Mouse (Mus musculus) fat pad, adult 2 months (tissue): ENCODE measurements around the gene Ppp2r2c.

Experiments
- DNase-seq: peaks from one replicate; pipeline ENCODE4 v3.0.0-alpha.2; 2011; ENCODE audit warnings: low read depth, low spot score; ENCODE audit errors: extremely low read depth

The Ppp2r2c gene

DNA sequence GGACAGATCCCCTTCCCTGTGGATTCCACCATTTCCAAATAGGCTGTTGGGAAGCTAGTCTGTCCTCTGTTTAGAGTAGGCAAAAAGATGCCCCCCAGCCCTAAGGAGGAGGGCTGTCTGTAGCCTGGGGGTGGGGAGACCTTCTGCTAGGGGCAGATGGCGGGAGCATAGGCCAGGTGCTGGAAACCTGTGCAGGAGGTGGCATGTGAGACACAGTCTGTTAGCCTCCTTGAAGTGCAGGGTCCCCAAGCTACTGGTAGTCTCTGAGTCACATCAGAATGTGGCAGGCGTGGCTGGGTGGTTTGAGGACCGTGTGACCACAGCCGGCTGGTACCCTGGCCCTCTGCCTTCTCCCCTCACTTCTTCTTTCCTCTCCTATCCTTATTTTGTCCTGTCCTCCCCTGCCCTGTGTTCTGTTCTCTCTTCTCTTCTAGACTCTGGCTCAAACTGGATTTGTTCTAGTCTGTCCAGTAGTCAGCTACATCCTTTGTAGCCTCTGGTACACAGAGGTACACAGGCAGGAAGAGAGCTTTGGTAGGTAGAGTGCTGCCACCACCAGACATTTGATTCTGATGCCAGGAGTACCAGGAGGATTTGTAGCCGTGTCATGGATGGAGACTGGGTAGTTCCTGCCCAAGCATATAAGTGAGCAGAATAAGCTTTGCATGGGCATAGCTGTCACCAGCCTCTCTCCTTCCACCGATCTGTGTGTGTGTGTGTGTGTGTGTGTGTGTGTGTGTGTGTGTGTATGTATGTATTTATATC, 26.5 kb downstream of the Ppp2r2c start:
- DNase-seq = no peak

DNA sequence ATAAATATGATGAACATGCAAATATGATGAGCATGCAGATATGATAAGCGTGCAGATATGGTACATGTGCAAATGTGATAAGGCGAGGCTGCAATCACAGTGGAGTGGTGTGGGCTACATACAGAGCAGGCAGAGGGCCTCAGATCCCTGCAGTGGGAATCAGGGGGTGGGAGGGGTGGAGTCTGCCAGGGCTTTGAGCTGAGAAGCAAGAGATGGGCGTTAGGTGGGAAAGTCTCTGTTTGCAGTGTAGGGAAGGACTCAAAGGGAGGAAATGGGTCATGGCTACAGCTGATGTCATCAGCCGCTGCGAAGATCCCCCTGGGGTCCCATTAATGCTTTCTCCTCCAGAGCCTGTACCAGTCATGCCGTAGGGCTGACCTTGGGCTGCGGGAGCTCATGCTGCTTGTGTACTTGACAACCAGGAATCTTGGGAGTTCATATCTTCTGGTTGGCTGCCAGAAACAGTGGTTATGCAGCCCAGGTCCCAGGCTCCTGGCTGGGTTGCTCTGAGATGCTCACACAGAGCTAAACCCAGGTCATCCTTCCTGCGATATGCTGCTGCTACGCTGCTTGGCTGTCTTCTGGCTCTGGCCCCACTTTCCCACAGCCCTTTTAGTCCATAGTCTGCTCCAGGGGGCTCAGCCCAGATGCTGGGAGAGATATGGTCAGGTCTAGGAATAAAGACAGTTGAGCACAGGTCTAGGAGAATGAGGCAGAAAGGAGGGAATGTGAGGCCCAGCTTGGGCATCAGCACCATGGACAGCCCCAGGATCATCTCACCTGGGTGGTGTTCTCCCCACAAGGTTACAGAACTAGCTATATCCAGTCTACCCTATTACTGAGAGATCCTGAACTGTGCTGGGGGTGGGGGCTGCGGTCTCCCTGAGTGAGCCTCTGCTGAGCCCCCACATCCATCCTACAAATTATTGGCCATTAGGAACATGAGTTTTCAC, 27.6 kb downstream of the Ppp2r2c start:
- DNase-seq = no peak

DNA sequence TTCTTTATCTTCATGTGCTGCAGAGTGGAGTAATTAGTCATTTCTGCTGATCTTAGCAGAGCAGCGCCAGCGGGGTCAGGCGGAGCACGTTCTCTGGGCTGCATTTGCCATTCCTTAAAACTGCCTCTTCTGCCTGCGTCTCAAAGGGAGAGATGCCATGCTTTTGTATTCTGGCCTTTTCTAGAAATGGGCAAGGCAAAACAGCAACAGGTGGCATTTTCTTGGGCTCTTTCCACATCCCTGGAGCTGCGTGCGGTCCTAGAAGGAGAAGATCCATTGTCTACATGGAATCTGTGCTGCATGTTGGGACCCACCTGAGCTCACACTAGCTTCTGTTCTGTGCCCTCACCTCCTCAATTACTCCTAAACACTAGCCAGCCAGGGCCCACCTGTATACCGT, 29.7 kb downstream of the Ppp2r2c start:
- no peak for DNase-seq

DNA sequence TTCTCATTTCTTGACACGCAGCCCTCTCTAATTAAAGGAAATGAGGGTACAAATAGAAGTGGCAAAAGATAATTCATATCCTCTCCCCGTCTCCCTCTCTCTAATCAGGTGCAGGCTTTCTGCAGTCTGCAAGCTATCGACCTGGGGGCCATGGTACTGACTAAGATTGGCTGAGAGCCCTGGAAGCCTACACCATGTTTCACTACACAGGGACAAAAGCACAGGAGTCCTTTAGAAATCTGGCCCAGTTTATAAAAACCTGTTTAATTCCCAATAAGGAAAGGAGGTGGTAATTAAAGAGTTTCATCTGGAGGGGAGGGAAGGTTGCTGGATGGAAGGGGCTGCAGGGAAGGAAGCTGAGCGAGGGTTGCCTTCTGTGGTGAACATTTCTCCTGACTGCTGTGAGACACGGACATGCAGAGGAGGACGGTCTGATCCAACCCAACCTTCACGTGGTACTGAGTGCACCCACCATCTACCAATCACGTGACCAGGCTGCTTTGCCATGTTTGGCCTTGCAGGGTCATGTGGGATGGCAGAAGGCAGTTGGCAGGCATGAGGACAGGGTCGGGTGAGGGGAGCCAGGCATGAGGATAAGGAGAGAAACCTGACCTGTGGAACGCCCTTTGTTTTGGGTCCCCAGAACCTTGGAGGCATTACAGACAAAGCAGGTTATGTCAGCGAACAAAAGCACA, 30.2 kb downstream of the Ppp2r2c start:
- no peak for DNase-seq

DNA sequence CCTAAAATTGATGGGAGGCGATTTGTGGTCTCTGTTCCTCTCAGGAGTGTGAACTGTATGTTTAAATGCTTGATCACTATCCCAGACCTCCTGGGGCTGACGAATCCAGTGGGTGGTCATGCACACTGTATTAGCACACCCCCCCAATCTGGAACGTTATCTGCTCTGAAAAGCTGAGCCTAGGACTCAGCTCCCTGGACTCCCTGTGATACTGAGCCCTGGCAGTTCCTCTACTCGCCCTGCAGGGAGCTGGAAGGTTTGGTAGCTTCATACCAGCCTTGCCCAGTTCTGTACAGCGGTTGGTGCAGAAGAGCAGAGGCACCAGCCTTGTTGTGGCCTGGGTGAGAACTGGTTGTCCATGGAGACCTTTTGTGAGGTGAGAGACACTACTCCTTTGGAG, 31.1 kb downstream of the Ppp2r2c start:
- no peak for DNase-seq

DNA sequence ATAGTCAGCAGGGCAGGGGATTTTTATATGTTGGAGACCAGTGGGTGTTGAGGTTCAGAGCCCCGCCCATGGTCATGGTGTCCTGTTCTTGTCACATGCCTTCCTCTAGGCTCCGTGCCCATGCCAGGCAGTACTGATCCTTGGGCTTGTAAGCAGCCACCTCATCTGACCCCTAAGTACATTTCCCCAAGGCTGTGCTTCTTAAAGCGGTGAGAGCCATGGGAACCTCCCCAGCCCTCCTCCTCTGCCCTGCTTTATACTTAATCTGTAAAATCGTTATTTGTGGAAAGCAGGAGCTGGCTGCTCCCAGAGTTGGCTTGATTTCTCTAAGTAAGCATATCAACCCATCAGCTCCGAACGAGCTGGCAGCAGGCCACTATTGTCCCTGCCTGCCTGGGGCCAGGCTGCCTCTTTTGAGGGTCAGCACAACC, 31.9 kb downstream of the Ppp2r2c start:
- peak; percentile 86 for DNase-seq

DNA sequence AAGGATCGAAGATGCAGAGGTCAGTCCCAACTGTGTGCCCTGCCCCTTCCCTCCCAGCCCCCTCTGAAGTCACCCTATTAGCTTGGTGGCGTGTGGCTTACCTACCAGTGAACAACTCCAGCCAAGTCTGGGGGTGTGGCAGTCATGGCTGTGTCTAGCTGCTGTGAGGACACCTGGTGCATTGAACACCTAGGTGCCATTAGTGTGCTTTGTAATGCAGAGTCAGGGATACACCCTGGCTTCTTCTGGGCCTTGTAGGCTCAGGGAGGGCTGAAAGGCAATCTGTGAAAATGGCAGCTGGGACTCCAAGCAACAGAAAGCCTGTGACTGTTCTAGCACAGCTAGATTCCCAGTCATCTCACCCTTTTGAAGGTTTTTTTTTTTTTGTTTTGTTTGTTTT, 34.5 kb downstream of the Ppp2r2c start:
- no peak for DNase-seq

DNA sequence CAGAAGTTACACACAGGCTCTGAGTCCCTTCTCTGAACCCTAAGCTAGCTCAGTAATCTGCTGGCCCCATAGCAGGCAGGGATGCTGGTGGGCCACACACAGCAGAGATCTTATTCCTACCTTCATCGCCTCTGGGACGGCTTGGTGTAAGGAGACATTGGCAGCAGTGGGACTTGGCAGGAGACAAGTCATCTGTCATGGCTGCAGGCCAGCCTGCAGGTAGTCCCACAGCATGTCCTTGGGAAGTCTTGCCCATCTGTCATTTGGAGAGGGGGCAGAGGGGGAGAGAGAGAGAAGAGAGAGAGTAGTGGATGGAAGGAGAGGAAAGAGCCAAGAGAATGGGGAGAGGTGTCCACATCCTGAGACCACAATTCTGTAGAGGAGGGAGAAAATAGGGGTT, 35.8 kb downstream of the Ppp2r2c start:
- DNase-seq = no peak

DNA sequence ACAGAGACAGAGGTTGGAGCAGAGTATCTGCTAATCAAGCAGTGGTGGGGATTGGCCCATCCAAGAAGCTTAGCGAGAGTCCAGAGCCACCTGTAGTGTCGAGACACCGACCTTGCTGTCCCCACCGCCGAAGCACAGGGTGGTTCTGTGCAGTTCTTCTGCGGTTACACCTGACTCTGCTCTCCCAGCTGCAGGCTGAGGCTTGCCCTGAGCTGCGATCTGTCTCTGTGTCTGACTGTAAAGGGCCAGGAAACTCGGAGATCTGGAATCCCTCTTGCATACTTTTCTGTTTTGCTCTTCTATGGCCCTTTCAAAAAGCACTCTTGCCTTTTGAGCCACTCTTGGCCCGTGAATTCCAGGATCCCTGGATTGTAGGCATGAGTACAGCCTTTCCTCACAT, 36.4 kb downstream of the Ppp2r2c start:
- DNase-seq = no peak

DNA sequence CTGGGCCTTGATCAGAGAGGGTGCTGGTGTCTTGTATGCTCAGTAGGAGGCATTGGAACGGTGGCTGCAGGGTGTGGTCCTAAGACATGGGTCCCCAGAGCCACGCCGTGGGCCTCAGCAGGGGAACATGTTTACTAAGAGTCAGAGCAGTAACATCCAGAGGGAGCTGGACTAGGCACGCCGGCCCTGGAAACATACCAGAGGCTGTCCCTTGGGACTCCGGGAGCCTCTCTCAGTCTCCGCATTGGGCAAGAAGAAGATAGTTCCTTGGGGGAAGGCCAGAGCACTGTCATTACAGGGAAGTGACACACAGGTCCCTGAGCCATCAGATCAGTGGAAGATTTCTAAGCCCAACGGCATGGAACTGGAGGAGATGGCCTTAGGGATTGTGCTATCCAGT, 36.9 kb downstream of the Ppp2r2c start:
- no peak for DNase-seq

DNA sequence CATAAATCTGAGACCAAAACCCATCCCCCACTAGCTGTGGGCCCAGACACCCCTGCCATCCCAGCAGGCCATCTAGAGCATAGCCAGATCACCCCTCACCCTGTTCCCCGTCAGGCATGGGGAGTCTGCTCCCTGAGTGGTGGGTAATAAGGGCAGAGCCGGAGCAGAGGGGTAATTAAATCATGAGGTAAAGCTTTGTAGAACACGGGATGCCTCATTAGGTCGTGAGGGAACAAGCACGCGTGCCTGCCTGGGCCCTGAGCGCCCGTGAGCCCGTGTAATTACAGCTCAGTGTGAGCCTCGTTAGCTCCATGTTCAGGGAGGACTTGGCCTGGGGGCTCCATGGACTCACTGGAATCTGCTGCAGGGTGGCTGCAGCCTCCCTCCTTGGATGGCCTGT, 39.4 kb downstream of the Ppp2r2c start:
- DNase-seq = no peak

DNA sequence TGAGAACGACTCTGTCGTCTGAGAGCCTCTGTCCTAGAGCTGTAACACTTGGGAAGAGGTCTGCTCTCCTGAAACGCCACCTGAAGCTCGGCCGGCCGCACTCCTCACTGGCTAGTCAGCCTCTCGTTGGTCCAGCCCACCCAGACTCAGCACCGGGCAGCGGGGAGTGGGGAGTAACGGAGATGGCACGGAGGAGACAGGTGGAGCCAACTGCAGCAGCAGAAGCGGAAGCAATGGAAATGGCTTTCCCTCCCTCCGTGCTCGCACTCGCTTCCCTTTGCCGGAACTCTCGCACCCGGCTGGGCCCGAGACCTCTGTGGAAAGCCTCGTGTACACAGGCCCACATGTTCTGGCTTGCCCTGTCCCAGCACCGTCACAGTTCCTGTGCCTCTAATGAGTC, 41.2 kb downstream of the Ppp2r2c start:
- DNase-seq = no peak

DNA sequence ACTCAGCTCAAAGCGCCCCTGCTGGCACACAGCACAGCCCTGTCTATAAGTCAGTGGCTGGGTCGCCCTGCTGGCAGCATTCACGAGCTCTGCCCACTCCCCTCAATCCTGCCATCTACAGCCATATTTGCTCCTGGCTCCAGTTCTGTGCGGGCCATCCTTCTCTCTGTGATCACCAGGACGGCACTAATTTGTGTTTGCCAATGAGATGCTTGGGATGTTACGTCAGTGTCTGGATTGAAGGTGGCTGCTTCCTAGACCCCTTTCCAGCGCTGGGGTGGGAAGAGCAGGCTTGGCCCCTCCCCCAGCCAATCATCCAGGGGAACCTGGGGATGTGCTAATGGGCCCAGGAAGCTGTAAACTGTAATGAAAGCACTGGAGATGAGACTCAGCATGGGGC, 42.7 kb downstream of the Ppp2r2c start:
- DNase-seq = no peak

DNA sequence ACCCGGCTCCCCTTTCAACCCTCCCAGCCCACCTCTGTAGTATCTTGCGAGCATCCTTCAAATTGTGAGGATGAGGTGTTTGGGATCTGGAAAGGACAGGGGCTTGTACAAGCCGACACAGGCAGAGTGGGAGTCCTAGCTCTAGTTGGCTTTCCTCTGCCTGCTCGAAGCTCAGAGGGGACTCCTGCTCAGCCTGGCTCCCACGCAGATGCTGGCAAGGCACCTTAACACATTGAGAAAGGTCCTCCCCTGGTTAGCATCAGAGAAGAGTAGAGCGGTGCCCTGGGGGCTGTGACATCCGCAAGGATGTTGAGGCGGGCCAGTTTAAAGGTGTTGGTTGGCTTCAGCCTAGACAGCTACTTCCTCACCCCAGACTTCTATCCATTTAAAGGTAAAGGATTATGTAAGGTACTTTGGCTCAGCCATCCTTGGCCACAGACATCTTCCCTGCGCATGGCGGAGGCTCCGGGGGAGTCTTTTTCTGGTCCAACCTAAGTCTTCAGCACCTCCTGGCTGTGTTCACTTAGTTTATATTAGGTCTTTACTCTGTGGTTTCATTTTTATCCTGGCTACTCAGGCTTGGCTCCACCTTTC, 43.5 kb downstream of the Ppp2r2c start:
- no peak for DNase-seq

DNA sequence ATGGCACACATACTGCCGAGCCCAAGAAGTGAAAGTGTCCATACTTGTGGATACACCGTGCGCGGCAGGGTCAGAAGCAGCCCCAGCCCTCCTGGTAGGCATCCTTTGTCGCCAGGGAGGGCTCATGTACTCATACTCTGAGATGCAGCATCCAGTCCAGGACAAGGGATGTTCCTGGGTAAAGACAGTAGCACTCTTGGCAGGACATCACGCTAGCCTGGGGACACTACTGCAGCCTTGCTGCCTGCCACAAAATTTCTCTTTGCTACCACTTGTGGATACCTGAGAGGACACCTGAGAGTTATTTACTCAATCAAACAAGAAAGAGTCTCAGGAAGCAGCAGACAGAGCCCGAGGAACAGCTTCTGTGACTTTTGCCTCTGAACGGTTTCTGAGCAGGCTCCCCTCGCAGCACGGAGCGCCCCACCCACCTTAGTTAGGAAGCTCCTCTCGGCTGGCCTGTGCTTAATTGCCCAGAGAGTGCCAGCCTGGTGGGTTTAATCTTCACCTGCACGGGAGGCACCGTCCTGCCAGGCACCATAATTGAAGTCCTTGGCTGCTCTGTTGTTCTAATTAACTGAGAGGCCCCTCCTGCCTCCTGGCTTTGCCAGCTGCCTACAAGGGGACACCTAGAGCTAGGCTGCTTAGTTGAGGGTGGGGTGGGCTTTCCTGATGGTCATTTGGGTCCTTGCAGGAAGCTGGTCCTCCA, 44.4 kb downstream of the Ppp2r2c start:
- DNase-seq = no peak

DNA sequence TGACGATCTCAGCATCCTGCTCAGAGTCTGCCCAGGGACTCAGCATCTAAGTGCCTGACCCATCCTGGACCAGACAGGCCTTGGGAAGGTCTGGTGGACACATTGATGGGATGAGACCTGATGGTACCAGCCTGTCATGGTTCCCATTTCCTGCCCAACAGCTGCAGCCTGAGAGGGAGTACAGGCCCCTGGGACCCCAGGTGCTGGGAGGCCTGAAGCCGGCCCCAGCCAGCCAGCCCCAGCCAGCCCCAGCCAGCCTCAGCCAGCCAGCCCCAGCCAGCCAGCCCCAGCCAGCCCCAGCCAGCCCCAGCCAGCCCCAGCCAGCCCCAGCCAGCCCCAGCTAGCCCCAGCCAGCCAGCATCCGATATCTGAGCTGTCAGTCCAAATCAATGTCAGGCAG, 46.9 kb downstream of the Ppp2r2c start:
- DNase-seq = no peak

DNA sequence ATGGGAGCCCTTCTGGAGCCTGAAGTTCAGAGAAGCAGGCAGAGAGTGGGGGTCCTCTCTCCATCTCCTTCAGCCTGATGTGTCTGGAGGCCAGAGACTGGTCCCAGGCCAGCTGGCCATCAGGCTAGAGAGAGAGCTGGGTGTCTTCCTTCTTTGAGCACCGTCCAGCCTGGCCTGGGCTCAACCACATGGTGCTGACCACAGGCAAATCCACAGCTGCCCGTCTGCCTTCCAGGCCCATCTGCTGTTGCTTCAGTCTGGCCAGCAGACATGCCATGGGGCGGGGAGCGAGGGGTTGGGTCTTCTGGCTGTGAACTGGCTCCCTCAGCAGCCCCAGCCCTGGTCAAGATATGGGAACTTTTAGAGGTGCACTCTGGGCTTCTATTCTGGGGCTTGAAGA, 48.3 kb downstream of the Ppp2r2c start:
- no peak for DNase-seq

DNA sequence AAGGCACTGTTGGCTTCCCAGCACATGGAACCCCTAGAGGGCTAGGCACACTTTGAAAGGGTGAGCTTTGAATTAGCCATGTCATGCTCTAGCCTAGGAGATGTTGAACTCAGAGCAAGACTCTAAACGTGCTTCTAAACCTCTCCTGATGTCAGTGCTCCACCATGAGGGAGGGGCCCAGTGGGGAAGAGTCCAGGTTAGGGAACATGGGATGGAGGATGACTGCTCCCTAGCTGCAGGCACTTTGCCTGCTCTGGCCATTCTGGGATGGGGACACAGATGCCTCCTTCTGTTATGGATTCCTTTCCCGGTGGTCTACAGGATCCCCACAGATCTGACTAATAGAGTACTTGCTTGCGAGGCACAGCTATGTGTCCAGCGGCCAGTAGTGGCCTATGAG, 48.9 kb downstream of the Ppp2r2c start:
- no peak for DNase-seq

DNA sequence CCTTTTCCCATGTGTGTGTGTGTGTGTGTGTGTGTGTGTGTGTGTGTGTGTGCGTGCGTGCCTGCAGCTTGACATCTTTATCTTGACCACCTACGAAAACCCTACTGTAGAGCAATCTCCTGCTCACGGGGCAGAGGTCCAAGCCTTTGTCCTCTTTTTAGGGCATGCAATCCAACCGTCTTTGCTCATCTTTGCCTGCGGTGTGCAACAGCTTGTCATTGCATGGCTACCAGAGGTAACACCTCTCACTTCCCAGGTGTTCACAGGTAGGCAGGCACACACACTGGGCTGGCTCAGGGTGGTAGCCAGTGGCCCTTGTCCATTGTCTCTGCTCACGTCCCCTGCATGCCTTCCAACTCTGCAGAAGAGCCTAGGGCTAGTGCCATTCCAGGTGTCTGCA, 49.7 kb downstream of the Ppp2r2c start:
- peak; percentile 81 for DNase-seq

DNA sequence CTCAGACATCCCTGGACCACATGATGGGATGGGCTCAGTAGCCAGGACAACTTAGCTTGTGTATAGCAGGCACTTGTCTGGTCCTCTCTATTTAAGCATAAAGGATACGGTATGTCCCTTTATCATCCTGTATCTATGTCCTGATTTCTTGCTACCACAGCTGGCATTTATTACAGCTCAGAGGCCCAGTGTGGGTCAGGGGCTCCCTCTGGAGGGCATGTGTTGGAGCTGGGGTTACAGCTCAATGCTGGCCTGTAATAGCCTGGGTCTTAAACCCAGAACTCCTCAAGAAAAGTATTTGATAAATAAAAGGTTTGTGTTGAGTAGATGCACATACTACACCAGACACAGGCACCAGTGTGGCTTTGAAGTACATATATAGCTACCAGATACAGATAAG, 51.8 kb downstream of the Ppp2r2c start:
- no peak for DNase-seq

DNA sequence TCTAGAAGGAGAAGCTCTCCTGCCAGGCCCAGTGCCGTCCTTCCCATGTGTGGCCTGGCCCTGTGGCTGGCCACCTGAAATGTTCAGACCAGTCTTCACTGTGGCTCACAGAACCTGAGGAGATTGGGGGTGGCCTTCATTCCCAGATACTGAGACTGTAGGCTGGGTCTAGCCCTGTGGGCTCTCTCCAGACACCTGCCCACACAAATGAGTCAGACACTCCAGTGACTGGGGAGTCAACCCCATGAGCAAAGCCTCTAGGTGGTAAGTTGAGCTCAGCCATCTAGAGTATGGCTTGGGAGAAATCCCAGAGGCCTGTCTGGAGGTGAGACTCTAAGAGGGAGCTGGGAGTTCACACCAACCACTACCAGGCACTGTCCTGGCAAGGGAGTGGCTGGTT, 53.6 kb downstream of the Ppp2r2c start:
- DNase-seq = no peak
